Mouse (Mus musculus) CH12.LX (cell line): Measurements from ENCODE around the gene Chpf. TPM values are rescaled to one million over a fixed set of nuclear protein-coding genes. Genes with fewer than 3 reads are reported as not detected.

ENCODE experiments used
- DNase-seq: peaks from one replicate; pipeline ENCODE4 v3.0.0-alpha.2; 2013; ENCODE audit errors: extremely low read depth
- H3K27ac ChIP-seq: 2 replicates; pipeline ENCODE4 v1.5.1; 2012; ENCODE audit warnings: low read depth, mild to moderate bottlenecking, control low read depth, moderate library complexity; ENCODE audit not compliant: insufficient read depth
- H3K27me3 ChIP-seq: replicated peaks from 2 replicates; pipeline ENCODE3; 2012; ENCODE audit warnings: inconsistent platforms
- H3K36me3 ChIP-seq, 2 experiments: replicated peaks in 1 of 2; 2 replicates each; pipeline versions ENCODE3 to v1.6.1; 2012; ENCODE audit warnings: inconsistent platforms in 1 of 2, low read length in 1 of 2, mild to moderate bottlenecking in 1 of 2, mixed read lengths in 1 of 2, moderate library complexity in 1 of 2; ENCODE audit not compliant: control insufficient read depth in 1 of 2, insufficient read depth in 1 of 2
- H3K4me1 ChIP-seq, 2 experiments: 2 replicates each; pipeline ENCODE4 v1.6.1; 2012; ENCODE audit warnings: inconsistent platforms in 1 of 2, moderate library complexity in 1 of 2; ENCODE audit not compliant: insufficient read depth in 2 of 2, control insufficient read depth in 1 of 2
- H3K4me2 ChIP-seq: 2 replicates; pipeline ENCODE4 v1.6.1; 2012; ENCODE audit warnings: low read depth, mild to moderate bottlenecking, control low read depth; ENCODE audit not compliant: poor library complexity, insufficient read depth, severe bottlenecking
- H3K4me3 ChIP-seq, 3 experiments: fragments of 150-350 bp in 1 of 3; sonication (generic) in 1 of 3; replicated peaks in 1 of 3; 2 replicates each; pipeline versions ENCODE3 to v1.5.1; 2011 to 2012; ENCODE audit warnings: low read depth in 2 of 3, low read length in 2 of 3, mild to moderate bottlenecking in 2 of 3, moderate library complexity in 2 of 3, control low read depth in 1 of 3, improper control_type of control experiment in 1 of 3, inconsistent platforms in 1 of 3, mixed read lengths in 1 of 3; ENCODE audit not compliant: poor library complexity in 1 of 3
- H3K79me2 ChIP-seq: replicated peaks from 2 replicates; pipeline ENCODE4 v1.6.1; 2012; ENCODE audit warnings: mild to moderate bottlenecking, moderate library complexity; ENCODE audit not compliant: control insufficient read depth, poor library complexity, insufficient read depth, severe bottlenecking; ENCODE audit errors: extremely low read depth
- H3K9ac ChIP-seq: 2 replicates; pipeline ENCODE4 v1.6.1; 2012; ENCODE audit warnings: low read depth, mild to moderate bottlenecking, control low read depth, moderate library complexity; ENCODE audit not compliant: insufficient read depth
- H3K9me3 ChIP-seq: replicated peaks from 2 replicates; pipeline ENCODE3; 2012; ENCODE audit warnings: low read length, inconsistent platforms, mixed read lengths
- BHLHE40 ChIP-seq: IDR thresholded peaks from 2 replicates; pipeline ENCODE4 v1.6.1; 2011; ENCODE audit warnings: mild to moderate bottlenecking, low read depth, low read length, improper control_type of control experiment
- CHD1 ChIP-seq: IDR thresholded peaks from 2 replicates; pipeline ENCODE4 v1.6.1; 2012; ENCODE audit warnings: low read depth, low read length, improper control_type of control experiment, inconsistent platforms
- CHD2 ChIP-seq: IDR thresholded peaks from 2 replicates; pipeline ENCODE4 v1.6.1; 2011; ENCODE audit warnings: low read length, improper control_type of control experiment
- CTCF ChIP-seq, 2 experiments: IDR thresholded peaks in 1 of 2; conservative IDR thresholded peaks in 1 of 2; 2 replicates each; pipeline ENCODE4 v1.5.1; 2011 to 2012; ENCODE audit warnings: low read depth in 2 of 2, low read length in 2 of 2, improper control_type of control experiment in 1 of 2, inconsistent platforms in 1 of 2, mild to moderate bottlenecking in 1 of 2, moderate library complexity in 1 of 2
- E2F4 ChIP-seq: IDR thresholded peaks from 2 replicates; pipeline ENCODE4 v1.6.1; 2011; ENCODE audit warnings: low read depth, low read length, improper control_type of control experiment; ENCODE audit not compliant: insufficient replicate concordance
- EP300 ChIP-seq: IDR thresholded peaks from 2 replicates; pipeline ENCODE4 v1.6.1; 2011; ENCODE audit warnings: low read length, improper control_type of control experiment
- ETS1 ChIP-seq: conservative IDR thresholded peaks from 2 replicates; pipeline ENCODE4 v1.6.1; 2012; ENCODE audit warnings: low read depth, mild to moderate bottlenecking, inconsistent platforms, low read length, improper control_type of control experiment, moderate library complexity
- GABPA ChIP-seq: IDR thresholded peaks from 2 replicates; pipeline ENCODE4 v1.6.1; 2012; ENCODE audit warnings: low read depth, low read length, improper control_type of control experiment, inconsistent platforms; ENCODE audit not compliant: insufficient replicate concordance
- KAT2A ChIP-seq: IDR thresholded peaks from 2 replicates; pipeline ENCODE4 v1.6.1; 2012; ENCODE audit warnings: low read length, improper control_type of control experiment, inconsistent platforms; ENCODE audit not compliant: insufficient replicate concordance
- MAFK ChIP-seq: IDR thresholded peaks from 2 replicates; pipeline ENCODE4 v1.6.1; 2011; ENCODE audit warnings: low read length, improper control_type of control experiment; ENCODE audit not compliant: insufficient replicate concordance
- MAX ChIP-seq: IDR thresholded peaks from 2 replicates; pipeline ENCODE4 v1.6.1; 2011; ENCODE audit warnings: low read length, improper control_type of control experiment
- MAZ ChIP-seq: IDR thresholded peaks from 2 replicates; pipeline ENCODE4 v1.6.1; 2012; ENCODE audit warnings: low read depth, mild to moderate bottlenecking, inconsistent platforms, low read length, improper control_type of control experiment, moderate library complexity
- MYC ChIP-seq: IDR thresholded peaks from 2 replicates; pipeline ENCODE4 v1.6.1; 2011; ENCODE audit warnings: low read depth, mild to moderate bottlenecking, improper control_type of control experiment, low read length
- NELFE ChIP-seq: IDR thresholded peaks from 2 replicates; pipeline ENCODE4 v1.6.1; 2011; ENCODE audit warnings: low read depth, low read length, improper control_type of control experiment
- NRF1 ChIP-seq: IDR thresholded peaks from 2 replicates; pipeline ENCODE4 v1.6.1; 2014; ENCODE audit warnings: low read depth, mild to moderate bottlenecking, inconsistent platforms, low read length, improper control_type of control experiment, moderate library complexity
- PAX5 ChIP-seq: IDR thresholded peaks from 2 replicates; pipeline ENCODE4 v1.6.1; 2012; ENCODE audit warnings: low read length, inconsistent platforms, mixed read lengths
- POLR2A ChIP-seq: IDR thresholded peaks from 2 replicates; pipeline ENCODE4 v1.6.1; 2011; ENCODE audit warnings: low read depth, mild to moderate bottlenecking, improper control_type of control experiment, low read length
- POLR2AphosphoS2 ChIP-seq: IDR thresholded peaks from 2 replicates; pipeline ENCODE4 v1.6.1; 2011; ENCODE audit warnings: low read depth, low read length, improper control_type of control experiment
- RAD21 ChIP-seq: IDR thresholded peaks from 2 replicates; pipeline ENCODE4 v1.6.1; 2011; ENCODE audit warnings: low read depth, mild to moderate bottlenecking, low read length, improper control_type of control experiment, moderate library complexity
- RCOR1 ChIP-seq: conservative IDR thresholded peaks from 2 replicates; pipeline ENCODE4 v1.6.1; 2012; ENCODE audit warnings: low read depth, mild to moderate bottlenecking, inconsistent platforms, low read length, improper control_type of control experiment
- SMC3 ChIP-seq: IDR thresholded peaks from 2 replicates; pipeline ENCODE4 v1.6.1; 2011; ENCODE audit warnings: low read depth, low read length, improper control_type of control experiment
- TCF12 ChIP-seq: IDR thresholded peaks from 2 replicates; pipeline ENCODE4 v1.6.1; 2014; ENCODE audit warnings: low read depth, mild to moderate bottlenecking, inconsistent platforms, low read length, improper control_type of control experiment
- UBTF ChIP-seq: IDR thresholded peaks from 2 replicates; pipeline ENCODE4 v1.6.1; 2012; ENCODE audit warnings: low read depth, mild to moderate bottlenecking, inconsistent platforms, low read length, improper control_type of control experiment, moderate library complexity
- USF1 ChIP-seq: IDR thresholded peaks from 2 replicates; pipeline ENCODE4 v1.6.1; 2014; ENCODE audit warnings: low read depth, mild to moderate bottlenecking, inconsistent platforms, low read length, improper control_type of control experiment
- ZC3H11A ChIP-seq: IDR thresholded peaks from 2 replicates; pipeline ENCODE4 v1.6.1; 2012; ENCODE audit warnings: low read depth, mild to moderate bottlenecking, inconsistent platforms, low read length, improper control_type of control experiment
- ZNF384 ChIP-seq: IDR thresholded peaks from 2 replicates; pipeline ENCODE4 v1.6.1; 2012; ENCODE audit warnings: low read depth, low read length, improper control_type of control experiment, inconsistent platforms
- dilution Hi-C: fragments of 300-500 bp; cut with MboI; formaldehyde crosslinking; loops from 2 replicates; pipeline ENCODE4 v1.14.3; 2020; ENCODE audit warnings: low sequenced_read_pairs; ENCODE audit not compliant: extremely low pct_unique_long_range_greater_than_20kb, extremely low pct_ligation_motif_present
- in situ Hi-C: fragments of 300-500 bp; cut with MboI; formaldehyde crosslinking; loops from 3 replicates; pipeline ENCODE4 v1.14.3; 2019; ENCODE audit warnings: low sequenced_read_pairs, low pct_ligation_motif_present, low pct_unique_long_range_greater_than_20kb, mixed read lengths
- polyA plus RNA-seq: library from polyadenylated mRNA; unstranded; fragments of >175 nt; gene quantifications from 2 replicates; pipeline ENCODE4 v1.2.1, GENCODE M21; 2012; ENCODE audit warnings: low read depth; ENCODE audit not compliant: insufficient read length
- total RNA-seq, 2 experiments: library from RNA; depleted of rRNA; stranded (reverse); fragments of 300-350 nt in 1 of 2; fragments of >200 nt in 1 of 2; gene quantifications; 2 replicates each; pipeline ENCODE4 v1.2.3; 2012 to 2014

Gene Chpf
- total and polyA plus RNA-seq, 3 experiments: 14.6 to 30.4 (median 20.6) TPM

DNA sequence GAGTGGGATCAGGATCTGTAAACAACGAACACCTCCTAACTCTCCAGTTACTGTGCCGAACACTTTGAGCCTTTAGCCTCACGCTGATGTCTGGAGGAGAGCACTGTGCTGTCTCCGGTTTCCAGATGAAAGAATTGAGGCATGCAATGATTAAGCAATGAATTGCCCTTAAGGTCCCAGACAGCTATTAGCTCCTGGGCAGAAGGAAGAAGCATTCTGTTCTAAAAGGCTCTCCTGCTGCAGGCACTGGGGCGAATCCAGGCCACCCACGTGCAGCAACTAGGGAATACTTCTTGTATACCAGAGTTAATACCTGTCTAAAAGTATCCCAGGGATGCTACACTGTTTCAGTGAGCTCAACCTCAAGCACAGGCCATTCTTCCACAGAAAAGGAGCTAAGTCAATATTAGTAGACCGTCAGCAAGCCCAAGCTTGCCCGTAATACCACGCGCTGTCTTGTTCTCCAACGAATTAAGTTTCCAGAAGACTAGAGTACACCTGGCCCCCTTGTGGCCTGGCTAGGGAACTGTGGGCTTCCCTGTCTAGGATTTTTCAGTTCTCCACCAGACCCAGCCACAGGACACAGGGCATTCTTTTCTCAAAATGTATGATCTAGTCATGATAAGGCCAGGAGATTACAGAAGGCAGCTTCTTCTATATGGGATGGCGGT lies 15.9 kb upstream of the Chpf start (continued):
- TF ChIP-seq POLR2A (no peak), PAX5 (no peak), MYC (peak; percentile 83), NELFE (no peak), KAT2A (no peak), CTCF (conservative IDR thresholded peaks at IDR 0.05 in 1 of 2, IDR thresholded peaks at IDR 0.05 in 1 of 2; ENCODE audit: low read depth in 2 of 2, low read length in 2 of 2) (peak; percentile 78 to 84), CHD1 (peak; percentile 95; the same call in 1 of the 2 replicates), MAZ (no peak), UBTF (no peak), USF1 (no peak), RAD21 (peak; percentile 52), BHLHE40 (0 out of 2 replicates have a peak, but pooled peaks have one; percentile 16), MAFK (no peak), MAX (peak; percentile 22; the same call in 1 of the 2 replicates)

DNA sequence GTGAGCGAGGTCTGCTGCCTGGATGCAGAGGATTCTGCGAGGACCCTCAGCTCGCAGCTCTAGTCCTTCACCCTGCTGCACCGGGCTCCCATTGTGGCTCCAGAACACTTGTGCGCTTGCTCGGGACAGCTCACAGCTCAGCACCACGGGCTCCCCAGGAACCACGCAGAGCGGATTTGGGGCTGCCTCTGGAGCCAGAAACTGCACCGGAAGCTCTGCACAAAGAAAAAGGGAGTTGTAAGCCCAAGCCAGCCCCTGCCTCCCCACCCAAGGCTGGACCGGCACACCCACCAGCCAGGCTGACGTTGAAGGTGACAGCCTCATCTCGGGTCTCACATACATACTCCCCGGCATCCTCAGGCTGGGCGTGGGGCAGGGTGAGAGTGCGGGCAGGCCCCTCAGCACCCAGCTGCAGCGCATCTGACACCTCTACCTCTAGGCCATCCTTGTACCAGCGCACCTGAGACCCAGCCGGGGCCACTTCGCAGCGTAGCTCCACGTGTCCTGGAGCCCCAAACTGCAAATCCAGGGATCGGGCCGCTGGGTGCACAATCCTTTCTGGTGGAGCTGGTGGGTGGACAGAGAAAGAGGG lies 13.6 kb upstream of the Chpf start:
- Histone ChIP-seq H3K27ac (no peak overlapping the region), H3K4me1 (peaks cover 8 to 13% of the 10 kb centered on the region in 2 experiments; a peak in 3 of 4 replicates), H3K4me3 (no peak overlapping the region), H3K79me2 (no peaks in the 10 kb centered on the region), H3K36me3 (no peaks in the 10 kb centered on the region), H3K4me2 (no peak overlapping the region), H3K9ac (no peak overlapping the region), H3K9me3 (no peaks in the 10 kb centered on the region), H3K27me3 (peaks cover 62% of the 10 kb centered on the region)
- no peak for DNase-seq
- dilution Hi-C loops (no loop called here), in situ Hi-C loops (no loop called here)
- TF ChIP-seq POLR2AphosphoS2: no peak
- TF ChIP-seq ZC3H11A: no peak
- TF ChIP-seq POLR2A: no peak
- no peak for TF ChIP-seq MAX
- TF ChIP-seq RCOR1: no peak
- no peak for TF ChIP-seq TCF12
- TF ChIP-seq NELFE: no peak
- TF ChIP-seq ETS1: no peak
- no peak for TF ChIP-seq KAT2A
- no peak for TF ChIP-seq GABPA
- no peak for TF ChIP-seq UBTF
- no peak for TF ChIP-seq RAD21
- TF ChIP-seq ZNF384: no peak
- TF ChIP-seq SMC3: no peak
- TF ChIP-seq MYC: no peak
- no peak for TF ChIP-seq EP300
- no peak for TF ChIP-seq CHD2
- TF ChIP-seq NRF1: no peak
- no peak for TF ChIP-seq PAX5
- no peak for TF ChIP-seq E2F4
